Mouse (Mus musculus) liver, embryonic 11.5 days (tissue): ENCODE measurements around the gene I0C0044D17Rik. TPM values are rescaled to one million over a fixed set of nuclear protein-coding genes. Genes with fewer than 3 reads are reported as not detected.
"Not testable (repeated sequence)": the region's sequence is repeated elsewhere in the genome, so short reads cannot be mapped to it uniquely, and the experiment has no call there.

Source experiments
- ATAC-seq: fragments of 200-750 bp; cut with Nextera tagmentation; replicated peaks from 2 replicates; pipeline ENCODE4 v1.8.0; 2017; ENCODE audit warnings: moderate number of reproducible peaks, mild to moderate bottlenecking, moderate TSS enrichment, moderate library complexity; ENCODE audit not compliant: low FRiP score
- DNase-seq: peaks from one replicate; pipeline ENCODE4 v3.0.0-alpha.2; 2017; ENCODE audit warnings: low spot score
- H3K27ac ChIP-seq: fragments of 300-500 bp; sonication (generic); 2 replicates; pipeline ENCODE4 v1.5.1; 2014; ENCODE audit warnings: mild to moderate bottlenecking, low read depth, low read length, control low read depth
- H3K27me3 ChIP-seq: fragments of 300-500 bp; sonication (generic); replicated peaks from 2 replicates; pipeline ENCODE4 v1.6.1; 2014; ENCODE audit warnings: low read length, mixed read lengths; ENCODE audit not compliant: control insufficient read depth, insufficient read depth
- H3K36me3 ChIP-seq: fragments of 300-500 bp; sonication (generic); 2 replicates; pipeline ENCODE4 v1.6.1; 2014; ENCODE audit warnings: mild to moderate bottlenecking, low read length, moderate library complexity, mixed read lengths; ENCODE audit not compliant: control insufficient read depth, insufficient read depth
- H3K4me1 ChIP-seq: fragments of 300-500 bp; sonication (generic); replicated peaks from 2 replicates; pipeline ENCODE4 v1.6.1; 2014; ENCODE audit warnings: low read length, mixed read lengths; ENCODE audit not compliant: control insufficient read depth, insufficient read depth
- H3K4me2 ChIP-seq: fragments of 300-500 bp; sonication (generic); 2 replicates; pipeline ENCODE4 v1.6.1; 2014; ENCODE audit warnings: mild to moderate bottlenecking, control low read depth, moderate library complexity
- H3K4me3 ChIP-seq: fragments of 300-500 bp; sonication (generic); 2 replicates; pipeline ENCODE4 v1.5.1; 2014; ENCODE audit warnings: low read depth, low read length, control low read depth
- H3K9ac ChIP-seq: fragments of 300-500 bp; sonication (generic); 2 replicates; pipeline ENCODE4 v1.6.1; 2014; ENCODE audit warnings: low read depth, low read length, control low read depth
- H3K9me3 ChIP-seq: fragments of 300-500 bp; sonication (generic); 2 replicates; pipeline ENCODE4 v1.6.1; 2016; ENCODE audit warnings: low read length, inconsistent platforms, mixed read lengths; ENCODE audit not compliant: control insufficient read depth
- WGBS: fragments of 180-500 bp; shearing (Covaris S2); extraction: QIAGEN DNeasy Blood & Tissue Kit; methylation state at CpG from one replicate; pipeline ENCODE4 v1.1.7; 2014; 5-methylcytosine and 5-hydroxymethylcytosine counted together
- polyA plus RNA-seq: library from polyadenylated mRNA; unstranded; fragments of >200 nt; fragmentation: Nextera tagmentation; extraction: Ambion mirVana; gene quantifications from 2 replicates; pipeline ENCODE4 v1.2.1, GENCODE M21; 2014

I0C0044D17Rik gene
- polyA plus RNA-seq, 1 experiment from 2014 or later, result not detected

DNA sequence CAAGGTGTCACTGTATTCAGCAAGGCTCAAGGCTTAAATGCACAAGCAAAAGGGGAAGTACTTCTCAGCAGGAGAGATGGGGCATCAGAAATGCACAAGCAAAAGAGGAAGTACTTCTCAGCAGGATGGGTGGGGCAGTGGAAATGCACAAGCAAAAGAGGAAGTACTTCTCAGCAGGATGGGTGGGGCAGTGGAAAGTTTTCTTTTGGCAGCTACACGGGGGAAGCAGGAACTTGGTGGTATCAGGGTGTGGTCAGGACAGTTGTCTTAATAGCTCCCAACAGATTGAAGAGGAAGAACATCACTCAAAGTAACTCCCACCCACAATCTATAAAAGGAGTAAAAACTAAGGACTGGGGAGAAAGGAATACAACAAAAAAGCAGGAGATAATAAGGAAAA, 26.8 kb upstream of the I0C0044D17Rik start:
- H3K4me2 ChIP-seq, H3K9me3 ChIP-seq, ATAC-seq, H3K27ac ChIP-seq, H3K27me3 ChIP-seq, H3K9ac ChIP-seq, H3K4me3 ChIP-seq, H3K36me3 ChIP-seq, DNase-seq, H3K4me1 ChIP-seq: not testable (repeated sequence)
- 61% methylated on average over 1 of the region's 1 CpGs for WGBS

DNA sequence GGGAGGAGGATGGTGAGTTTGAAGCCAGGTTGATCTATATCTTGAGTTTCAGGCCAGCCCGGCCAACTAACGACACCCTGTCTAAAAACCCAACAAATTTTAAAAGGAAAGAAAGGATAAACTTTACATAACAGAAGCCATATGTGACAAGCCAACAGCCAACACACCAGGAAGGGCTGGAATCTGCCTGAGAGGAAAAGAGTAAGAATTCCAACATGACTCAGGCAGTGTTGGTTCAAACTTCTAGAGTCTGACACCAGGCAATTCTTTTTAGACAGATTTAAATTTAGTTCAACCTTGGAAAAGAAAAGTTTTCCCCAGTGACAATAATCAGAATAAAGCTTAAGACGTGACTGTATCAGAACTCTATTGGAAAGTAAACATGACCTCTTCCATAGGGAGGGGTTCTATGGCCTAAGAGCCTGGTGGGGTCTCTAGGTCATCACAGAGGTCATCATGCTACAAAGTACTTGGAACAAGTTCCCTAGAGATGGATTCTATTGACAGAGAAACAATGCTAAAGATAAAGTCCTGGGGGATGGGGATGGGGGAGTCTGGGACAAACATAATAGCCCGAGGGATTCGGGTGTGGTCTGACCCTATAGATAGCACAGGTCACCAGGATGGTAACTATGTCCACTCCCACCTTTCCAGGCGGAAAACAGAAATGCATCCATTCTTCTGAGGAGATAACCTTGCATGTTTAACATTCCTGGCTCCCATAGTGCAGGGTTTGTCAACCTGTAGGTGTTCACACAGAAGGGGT, 23.7 kb upstream of the I0C0044D17Rik start:
- DNase-seq, result no peak
- Histone ChIP-seq H3K4me2 (no peak overlapping the region), H3K4me1 (no peaks in the 10 kb centered on the region), H3K9ac (no peak overlapping the region), H3K36me3 (no peaks in the 10 kb centered on the region), H3K9me3 (no peaks in the 10 kb centered on the region), H3K27me3 (no peaks in the 10 kb centered on the region), H3K4me3 (no peak overlapping the region), H3K27ac (no peak overlapping the region)
- ATAC-seq, result no peak
- WGBS, result 55% methylated on average over 6 of the region's 6 CpGs

DNA sequence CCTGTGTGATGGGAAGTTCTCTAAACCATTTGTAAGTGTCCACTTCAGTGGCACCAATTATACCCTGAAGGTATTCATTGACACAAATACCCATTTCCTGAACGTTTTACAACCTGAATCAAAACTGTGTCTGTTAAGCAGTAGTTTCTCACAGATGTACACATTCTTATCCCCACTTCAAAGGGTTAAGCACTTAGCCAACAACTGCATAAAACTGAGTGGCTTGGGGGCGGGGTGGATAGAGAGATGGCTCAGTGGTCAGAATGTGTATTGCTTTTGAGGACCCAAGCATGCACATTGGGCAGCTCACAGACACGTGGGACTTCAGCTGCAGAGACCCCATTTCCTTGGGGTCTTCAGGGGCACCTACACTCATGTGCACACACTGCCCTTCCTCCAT, 22.8 kb upstream of the I0C0044D17Rik start:
- no peak for ATAC-seq
- 50% methylated on average over 3 of the region's 3 CpGs for WGBS
- Histone ChIP-seq H3K4me2 (no peak overlapping the region), H3K9ac (no peak overlapping the region), H3K27ac (no peak overlapping the region), H3K4me1 (no peaks in the 10 kb centered on the region), H3K4me3 (no peak overlapping the region), H3K27me3 (no peaks in the 10 kb centered on the region), H3K9me3 (no peaks in the 10 kb centered on the region), H3K36me3 (no peaks in the 10 kb centered on the region)
- no peak for DNase-seq

DNA sequence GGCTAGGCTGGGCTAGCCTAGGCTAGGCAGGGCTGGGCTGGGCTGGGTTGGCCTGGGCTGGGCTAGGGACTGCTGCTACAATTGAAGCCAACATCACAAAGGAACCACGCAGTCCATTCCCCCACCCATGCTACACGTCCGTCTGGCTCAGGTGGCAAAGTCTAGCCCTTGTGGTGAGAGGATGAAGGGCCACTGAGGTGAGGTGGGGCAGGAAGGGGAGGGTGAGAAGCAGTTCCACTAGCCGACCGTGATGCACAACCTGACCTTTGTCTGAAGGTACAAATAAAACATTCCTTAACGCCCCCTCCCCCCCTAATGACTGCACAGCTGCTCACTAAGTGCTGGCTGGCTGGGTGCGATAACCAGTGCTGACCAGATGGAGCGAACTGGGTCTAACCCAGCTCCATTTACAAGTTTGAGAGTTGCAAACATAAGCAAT, 22.1 kb upstream of the I0C0044D17Rik start:
- 74% methylated on average over 8 of the region's 8 CpGs for whole genome bisulfite sequencing
- H3K4me1 ChIP-seq, result no peaks in the 10 kb centered on the region
- no peaks in the 10 kb centered on the region for H3K36me3 ChIP-seq
- H3K27ac ChIP-seq, result no peak overlapping the region
- ATAC-seq (no peak), DNase-seq (no peak)
- no peak overlapping the region for H3K4me3 ChIP-seq
- no peaks in the 10 kb centered on the region for H3K27me3 ChIP-seq
- no peaks in the 10 kb centered on the region for H3K9me3 ChIP-seq
- no peak overlapping the region for H3K9ac ChIP-seq
- H3K4me2 ChIP-seq, result no peak overlapping the region

DNA sequence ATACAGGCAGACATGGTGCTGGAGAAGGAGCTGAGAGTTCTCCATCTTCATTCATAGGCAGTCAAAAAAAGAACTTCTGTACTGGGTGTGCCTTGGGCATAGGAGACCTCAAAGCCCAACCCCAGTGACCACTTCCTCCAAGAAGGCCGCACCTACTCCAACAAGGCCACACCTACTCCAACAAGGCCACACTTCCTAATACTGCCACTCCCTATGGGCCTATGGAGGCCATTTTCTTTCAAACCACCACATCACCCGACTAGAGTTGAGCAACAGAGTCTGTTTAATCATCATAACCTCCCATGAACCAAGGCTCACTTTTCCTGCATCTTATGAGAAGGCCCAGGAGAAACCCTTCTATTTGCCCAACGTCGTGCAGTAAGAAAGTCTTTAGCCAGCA, 21.6 kb upstream of the I0C0044D17Rik start:
- H3K9me3 ChIP-seq, result no peaks in the 10 kb centered on the region
- 77% methylated on average over 4 of the region's 4 CpGs for whole genome bisulfite sequencing
- no peak overlapping the region for H3K9ac ChIP-seq
- DNase-seq (no peak), ATAC-seq (no peak)
- H3K4me2 ChIP-seq, result no peak overlapping the region
- no peaks in the 10 kb centered on the region for H3K27me3 ChIP-seq
- no peaks in the 10 kb centered on the region for H3K4me1 ChIP-seq
- H3K36me3 ChIP-seq, result no peaks in the 10 kb centered on the region
- H3K27ac ChIP-seq, result no peak overlapping the region
- no peak overlapping the region for H3K4me3 ChIP-seq

DNA sequence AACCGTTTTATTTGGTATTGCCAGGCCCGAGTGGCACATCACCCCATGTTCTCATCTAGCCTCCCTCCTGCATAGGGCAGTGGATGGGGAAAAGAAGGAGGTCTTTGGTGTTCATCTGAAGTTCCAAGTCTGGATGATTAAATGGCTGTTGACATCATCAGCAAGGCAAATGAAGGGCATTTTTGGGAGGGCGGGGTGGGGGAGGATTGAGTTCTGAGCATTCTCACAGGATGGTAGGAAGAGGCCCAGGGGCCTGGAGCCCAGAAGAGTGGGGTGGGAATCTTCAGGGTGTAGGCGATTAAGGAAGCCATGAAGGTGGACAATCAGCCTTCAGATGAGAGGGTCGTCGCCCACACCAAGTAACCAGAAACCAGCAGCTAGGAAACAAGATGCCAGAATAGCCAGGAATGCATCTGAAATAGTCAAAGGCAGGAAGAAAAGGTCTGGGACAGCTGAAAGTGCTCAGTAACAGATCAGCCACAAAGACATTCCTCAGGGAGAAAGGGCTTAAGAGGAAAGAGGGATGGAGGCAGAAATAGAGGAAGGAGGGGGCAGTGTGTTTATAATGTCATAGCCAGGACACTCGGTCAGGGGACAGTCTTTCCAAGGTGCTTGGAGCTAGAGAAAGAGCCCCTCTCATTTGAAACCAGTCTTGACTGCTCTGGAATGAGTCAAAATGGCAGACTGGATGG, 20.4 kb upstream of the I0C0044D17Rik start:
- ATAC-seq (no peak), DNase-seq (no peak)
- WGBS, result 77% methylated on average over 7 of the region's 7 CpGs

DNA sequence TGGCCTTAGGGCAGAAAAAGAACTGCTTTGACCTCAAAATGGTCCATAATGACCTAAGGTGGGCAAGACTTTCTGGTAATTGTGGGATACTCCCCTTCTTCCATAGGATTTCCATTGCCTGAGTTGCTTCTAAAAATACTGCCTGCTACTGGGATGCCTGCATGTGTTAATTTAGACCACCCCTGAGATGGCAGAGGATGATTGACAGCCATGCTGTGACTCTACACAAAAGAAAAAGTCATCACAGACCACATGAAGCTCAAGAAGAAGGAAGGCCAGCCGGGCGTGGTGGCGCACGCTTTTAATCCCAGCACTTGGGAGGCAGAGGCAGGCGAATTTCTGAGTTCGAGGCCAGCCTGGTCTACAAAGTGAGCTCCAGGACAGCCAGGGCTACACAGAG, 17.6 kb upstream of the I0C0044D17Rik start:
- H3K4me3 ChIP-seq, H3K36me3 ChIP-seq, H3K27ac ChIP-seq, H3K9me3 ChIP-seq, DNase-seq, H3K4me2 ChIP-seq, H3K27me3 ChIP-seq, H3K4me1 ChIP-seq, ATAC-seq, H3K9ac ChIP-seq: not testable (repeated sequence)
- 83% methylated on average over 6 of the region's 6 CpGs for WGBS

More for the DNA sequence above, 20.4 kb upstream of the I0C0044D17Rik start:
- H3K27ac ChIP-seq, result no peak overlapping the region
- H3K9me3 ChIP-seq, result no peaks in the 10 kb centered on the region
- H3K4me3 ChIP-seq, result no peak overlapping the region
- H3K9ac ChIP-seq, result no peak overlapping the region
- H3K36me3 ChIP-seq, result no peaks in the 10 kb centered on the region
- H3K4me1 ChIP-seq, result no peaks in the 10 kb centered on the region
- no peak overlapping the region for H3K4me2 ChIP-seq
- no peaks in the 10 kb centered on the region for H3K27me3 ChIP-seq

DNA sequence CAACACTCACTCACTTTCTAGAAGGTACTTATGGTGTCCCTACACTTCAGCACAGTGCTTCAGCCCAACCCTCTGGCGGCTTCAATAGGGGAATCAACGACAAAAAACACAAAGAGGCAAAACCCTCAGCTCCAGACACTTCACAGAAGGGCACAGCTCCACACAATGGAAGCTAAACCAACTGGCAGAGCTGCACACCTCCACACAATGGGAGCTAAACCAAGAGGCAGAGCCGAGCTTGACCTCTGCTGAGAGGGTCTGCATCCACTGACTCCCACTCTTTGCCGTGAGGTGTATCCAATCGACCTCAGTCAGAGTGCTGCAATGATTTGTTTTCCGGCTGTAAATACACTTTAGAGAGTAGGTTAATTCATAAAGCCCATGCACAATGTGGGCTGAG, 16.9 kb upstream of the I0C0044D17Rik start:
- H3K27ac ChIP-seq, result no peak overlapping the region
- no peak overlapping the region for H3K4me3 ChIP-seq
- WGBS, result 68% methylated on average over 6 of the region's 6 CpGs
- no peaks in the 10 kb centered on the region for H3K27me3 ChIP-seq
- H3K9me3 ChIP-seq, result no peaks in the 10 kb centered on the region
- H3K9ac ChIP-seq, result no peak overlapping the region
- H3K4me1 ChIP-seq, result no peaks in the 10 kb centered on the region
- H3K4me2 ChIP-seq, result no peak overlapping the region
- ATAC-seq (no peak), DNase-seq (no peak)
- no peaks in the 10 kb centered on the region for H3K36me3 ChIP-seq

DNA sequence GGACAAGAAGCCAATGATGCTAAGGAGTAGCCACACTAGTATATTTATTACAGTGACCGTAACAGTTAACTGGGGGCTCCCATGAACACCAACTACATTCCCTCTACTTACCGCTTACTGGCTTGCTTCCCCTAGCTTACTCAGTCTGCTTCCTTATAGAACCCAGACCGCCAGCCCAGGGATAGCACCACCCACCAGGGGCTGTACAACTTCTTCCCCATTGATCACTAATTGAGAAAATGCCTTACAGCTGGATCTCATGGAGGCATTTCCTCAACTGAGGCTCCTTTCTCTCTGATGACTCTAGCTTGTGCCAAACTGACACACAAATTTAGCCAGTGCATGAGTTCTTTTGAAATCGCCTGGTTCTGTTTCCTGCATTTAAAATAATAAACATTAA, 15.3 kb upstream of the I0C0044D17Rik start:
- no peak for ATAC-seq
- Histone ChIP-seq H3K4me2 (no peak overlapping the region), H3K4me1 (no peaks in the 10 kb centered on the region), H3K27me3 (no peaks in the 10 kb centered on the region), H3K36me3 (no peaks in the 10 kb centered on the region), H3K9ac (no peak overlapping the region), H3K27ac (no peak overlapping the region), H3K9me3 (no peaks in the 10 kb centered on the region), H3K4me3 (no peak overlapping the region)
- WGBS, result 86% methylated on average over 4 of the region's 4 CpGs
- DNase-seq, result no peak
